Mouse (Mus musculus) layer of hippocampus, adult 11-12 months (tissue): Measurements from ENCODE around the gene Edc3.

Experiments
- DNase-seq: peaks from one replicate; pipeline ENCODE4 v3.0.0; 2022; ENCODE audit warnings: low spot score

Gene Edc3

DNA sequence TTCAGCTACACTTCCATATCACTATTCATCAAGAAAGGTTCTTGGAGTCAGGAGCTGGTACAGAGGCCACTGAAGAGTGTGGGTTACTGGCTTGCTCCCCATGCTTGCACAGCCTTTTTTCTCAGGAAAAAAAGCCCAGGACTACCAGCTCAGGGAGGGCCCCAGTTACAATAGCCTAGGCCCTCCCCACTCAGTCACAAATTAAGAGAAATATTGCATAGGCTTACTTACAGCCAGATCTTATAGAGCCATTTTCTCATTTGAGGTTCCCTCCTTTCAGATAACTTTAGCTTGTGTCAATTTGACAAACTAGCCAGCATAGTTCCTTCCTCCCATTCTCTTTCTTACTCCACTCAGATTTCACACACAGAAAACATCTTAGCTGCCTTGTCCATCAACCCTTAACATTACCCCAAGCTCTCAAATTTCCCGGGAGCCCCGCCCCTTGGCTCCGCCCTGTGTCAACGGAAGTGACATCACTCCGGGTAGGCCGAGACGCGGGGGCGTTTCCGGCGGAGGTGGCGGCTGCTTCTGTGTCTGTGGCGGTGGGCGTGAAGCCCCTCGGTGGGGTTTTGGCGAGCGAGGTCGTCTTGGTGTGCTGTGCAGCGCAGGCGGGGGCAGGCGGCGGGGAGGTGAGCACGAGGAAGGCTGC lies at the start of gene Edc3:
Edc3 (plus strand) TSS at position 473 of the 652 bp plus-strand sequence.
- DNase-seq, result peak; percentile 86

DNA sequence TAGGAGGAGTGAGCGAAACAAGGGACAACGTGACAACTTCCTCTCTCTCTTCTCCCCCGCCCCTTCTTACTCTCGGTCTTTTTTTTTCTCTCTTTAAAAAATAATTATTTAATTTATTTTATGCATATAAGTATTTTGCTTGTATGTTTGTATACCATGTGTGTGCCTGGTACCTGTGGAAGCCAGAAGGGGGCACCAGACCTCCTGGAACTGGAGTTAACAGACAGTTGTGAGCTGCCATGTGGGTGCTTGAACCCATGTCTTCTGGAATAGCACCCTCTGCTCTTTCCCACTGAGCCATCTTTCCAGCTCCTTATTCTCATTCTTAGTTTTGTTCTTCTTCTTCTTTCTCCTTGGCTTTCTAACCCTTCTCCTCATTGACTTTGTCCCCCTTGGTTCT lies 49.4 kb upstream of the Edc3 start:
- no peak for DNase-seq

DNA sequence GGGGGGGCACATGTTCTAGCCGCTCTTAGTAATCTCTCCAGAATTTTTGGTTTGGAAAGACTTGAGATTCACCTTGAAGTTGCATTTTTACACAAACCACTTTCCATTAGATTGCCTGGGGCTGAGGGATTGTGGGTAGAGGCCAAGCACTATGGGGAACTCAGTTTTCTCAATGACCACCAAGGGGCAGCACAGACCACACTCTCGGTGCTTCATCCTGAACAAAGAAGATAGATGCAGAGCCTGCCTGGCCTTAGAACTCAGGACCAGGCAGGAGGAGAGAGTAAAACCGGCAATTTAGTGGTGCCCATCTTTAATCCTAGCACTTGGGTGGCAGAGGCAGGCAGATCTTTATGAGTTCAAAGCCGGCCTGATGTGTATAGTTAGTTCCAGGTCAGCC lies 48.6 kb upstream of the Edc3 start:
- DNase-seq, result peak; percentile 85

DNA sequence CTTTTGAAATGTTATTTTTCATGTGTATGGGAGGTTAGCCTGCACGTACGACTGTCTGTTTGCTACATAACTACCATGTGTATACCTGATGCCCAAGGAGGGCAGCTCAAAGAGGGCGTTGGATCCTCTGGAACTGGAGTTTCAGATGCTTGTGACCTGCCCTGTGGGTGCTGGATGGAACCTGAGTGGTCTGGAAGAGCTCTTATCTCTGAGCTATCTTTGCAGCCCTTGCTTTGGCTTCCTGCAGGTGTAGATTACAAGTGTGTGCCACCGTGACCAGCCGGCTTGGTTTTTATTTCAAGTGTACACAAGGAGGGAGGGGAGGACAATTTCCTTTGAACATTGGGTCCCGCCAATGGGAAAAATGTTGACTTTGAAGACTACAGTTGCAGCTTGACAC lies 47.8 kb upstream of the Edc3 start:
- DNase-seq, result no peak

DNA sequence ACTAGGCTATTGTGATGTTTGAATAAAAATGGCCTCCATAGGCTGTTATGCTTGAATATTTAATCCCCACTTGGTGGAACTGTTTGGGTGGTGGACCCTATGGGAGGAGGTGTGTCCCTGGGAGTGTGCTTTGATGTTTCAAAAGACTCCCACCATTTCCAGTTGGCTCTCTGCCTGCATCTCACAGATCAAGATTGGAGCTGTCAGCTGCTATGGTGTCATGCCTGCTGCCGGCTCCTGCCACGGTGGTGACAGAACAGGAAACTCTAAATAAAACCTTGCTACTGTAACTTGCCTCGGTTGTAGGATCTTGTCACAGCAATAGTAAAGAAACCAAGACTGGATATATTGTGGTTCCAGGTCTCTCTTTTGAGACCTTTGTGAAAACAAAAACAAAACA lies 46.8 kb upstream of the Edc3 start:
- no peak for DNase-seq

DNA sequence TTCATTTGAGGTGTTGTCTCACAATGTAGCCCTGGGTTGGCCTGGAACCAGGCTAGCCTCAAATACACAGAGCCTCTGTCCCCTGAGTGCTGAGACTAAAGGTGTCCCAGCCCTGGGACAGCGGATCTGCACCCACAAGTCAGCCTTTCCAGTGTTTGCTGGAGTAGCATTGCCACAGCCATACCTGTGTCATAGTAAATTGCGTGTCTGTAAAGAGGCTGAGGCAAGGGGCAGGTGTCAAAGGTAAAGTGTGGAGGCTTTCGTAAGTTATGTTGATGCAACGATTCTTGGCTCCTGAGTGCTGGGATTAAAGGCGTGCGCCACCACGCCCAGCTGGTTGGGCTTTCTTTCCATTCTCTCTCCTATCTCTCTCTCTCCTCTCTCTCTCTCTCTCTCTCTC lies 43.7 kb upstream of the Edc3 start:
- DNase-seq, result no peak

DNA sequence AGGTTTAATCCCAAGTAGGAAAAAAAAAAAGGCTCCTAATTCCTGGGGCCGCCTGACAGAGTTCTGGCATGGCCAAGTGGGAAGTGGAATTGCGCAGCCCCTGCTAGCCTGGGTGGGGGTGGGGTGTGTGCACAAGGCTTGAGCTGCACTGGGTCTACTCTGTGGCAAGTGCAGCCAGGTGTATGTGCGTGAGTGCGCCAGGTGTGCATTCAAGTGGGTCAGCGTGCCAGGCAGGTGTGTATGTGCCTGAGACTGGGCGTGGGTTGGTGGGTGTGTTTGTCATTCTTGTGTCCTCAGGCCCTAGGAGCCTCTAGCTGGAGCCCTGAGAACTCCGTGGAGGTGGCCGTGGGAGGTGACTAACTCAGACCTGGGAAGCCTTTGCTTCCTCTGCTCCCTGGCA lies 41.8 kb upstream of the Edc3 start:
- no peak for DNase-seq

DNA sequence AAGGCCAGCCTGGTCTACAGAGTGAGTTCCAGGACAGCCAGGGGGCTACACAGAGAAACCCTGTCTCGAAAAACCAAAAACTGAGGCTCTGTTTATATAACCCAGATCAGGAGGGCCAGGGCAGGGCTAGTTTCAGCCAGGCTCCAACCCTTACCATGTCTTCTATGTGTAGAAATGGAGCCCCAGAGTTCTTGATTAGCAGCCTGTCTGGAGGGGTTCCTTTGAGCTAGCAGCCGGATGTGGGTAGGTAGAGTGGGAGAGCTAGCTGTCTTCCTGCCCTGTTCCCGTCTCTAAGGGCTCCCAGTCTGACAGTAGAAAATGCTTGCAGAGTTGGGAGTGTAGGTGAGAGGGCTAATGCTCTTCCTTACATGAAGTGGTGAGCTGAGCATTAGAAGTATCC lies 41.2 kb upstream of the Edc3 start:
- DNase-seq, result no peak

DNA sequence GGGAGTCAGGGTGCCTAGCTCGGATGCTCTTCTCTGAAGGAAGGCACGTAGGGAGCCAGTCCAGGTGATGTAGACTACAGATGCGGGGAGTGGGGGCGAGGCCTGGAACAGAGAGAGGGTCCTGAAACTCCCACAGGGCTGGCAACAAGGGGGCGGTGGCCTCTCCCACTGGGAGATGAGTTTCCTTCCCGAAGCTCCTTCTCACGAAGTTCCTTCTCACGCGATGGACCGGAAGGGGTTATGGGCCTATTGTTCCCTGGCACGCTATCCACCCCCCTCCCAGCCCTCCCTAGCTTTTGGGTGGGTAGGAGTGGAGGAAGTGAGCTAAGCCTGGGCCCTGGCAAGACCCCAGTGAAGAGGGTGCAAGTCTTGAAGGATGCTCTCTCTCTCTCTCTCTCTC lies 40.5 kb upstream of the Edc3 start:
- no peak for DNase-seq

DNA sequence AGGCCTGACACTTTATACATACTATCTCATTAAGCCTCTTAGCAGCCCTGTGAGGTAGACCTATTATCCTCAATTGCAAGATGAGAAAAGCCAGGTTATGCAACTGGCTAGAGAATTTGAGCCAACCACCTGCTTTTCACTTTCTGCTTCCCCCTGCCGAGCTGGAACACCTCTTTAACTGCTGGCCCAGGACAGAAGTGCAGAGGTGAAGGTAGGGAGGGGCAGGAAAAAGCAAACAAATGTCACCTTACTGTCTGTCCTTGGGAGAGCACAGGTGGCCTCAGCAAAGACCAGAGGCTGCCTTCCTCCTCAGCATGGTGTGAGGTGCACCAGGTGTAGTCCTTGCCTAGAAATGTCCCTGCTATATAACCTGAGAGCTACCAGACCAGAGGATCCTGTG lies 40.1 kb upstream of the Edc3 start:
- no peak for DNase-seq

DNA sequence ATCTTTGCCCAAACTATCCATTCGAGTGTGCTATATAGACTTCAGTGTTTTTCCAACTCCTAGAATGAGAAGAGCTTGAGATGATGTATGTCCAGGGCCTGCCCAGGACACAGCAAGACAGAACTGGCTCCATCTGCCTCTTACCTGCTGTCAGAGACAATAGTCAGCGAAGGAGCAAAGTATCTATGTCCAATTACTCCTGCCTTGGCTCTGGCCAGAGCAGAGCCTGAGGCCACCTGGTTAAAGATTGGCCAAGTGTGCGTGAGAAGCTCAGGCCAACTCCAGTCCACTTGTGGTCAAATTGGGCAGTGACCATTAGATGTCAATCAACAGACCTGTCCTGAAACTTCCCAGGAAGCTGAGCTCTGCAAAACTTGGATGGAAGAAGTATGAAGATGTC lies 38.8 kb upstream of the Edc3 start:
- DNase-seq, result no peak

DNA sequence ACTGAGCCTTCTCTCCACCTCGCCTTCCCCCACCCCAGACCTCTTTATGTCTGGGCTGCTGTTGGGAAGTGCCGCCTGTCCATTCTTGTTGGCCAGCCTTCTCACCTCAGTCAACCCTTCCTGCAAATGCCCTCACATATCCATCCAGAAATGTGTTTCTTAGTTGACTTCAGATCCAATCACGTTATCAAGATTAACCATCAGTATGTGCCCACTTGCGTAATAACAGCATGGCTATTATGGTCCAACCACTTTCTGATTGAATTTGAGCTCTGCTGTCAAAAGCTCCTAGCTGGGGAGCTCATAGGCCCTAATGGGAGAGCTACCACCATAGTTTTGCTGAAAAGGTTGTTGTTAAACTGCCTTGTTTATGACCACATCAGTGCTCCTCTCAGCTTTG lies 37.3 kb upstream of the Edc3 start:
- no peak for DNase-seq

DNA sequence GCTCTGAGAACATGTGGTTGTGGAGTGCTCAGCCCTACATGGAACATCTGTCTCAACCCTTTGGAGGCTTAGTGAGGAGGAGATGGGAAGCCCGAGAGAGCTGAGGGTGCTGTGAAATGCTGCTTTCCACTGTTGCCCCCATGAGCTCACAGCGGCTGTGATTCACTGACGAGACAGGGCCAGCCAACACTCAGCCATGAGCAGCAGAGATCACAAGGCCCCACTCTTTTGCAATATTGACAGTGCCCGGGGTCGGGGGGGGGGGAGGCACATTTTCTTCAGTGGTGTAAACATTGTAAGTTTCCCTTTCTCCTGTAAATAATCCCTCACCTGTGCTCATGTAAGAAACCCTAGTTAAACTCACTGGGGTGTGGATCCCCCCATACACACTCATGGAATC lies 36.8 kb upstream of the Edc3 start:
- no peak for DNase-seq

DNA sequence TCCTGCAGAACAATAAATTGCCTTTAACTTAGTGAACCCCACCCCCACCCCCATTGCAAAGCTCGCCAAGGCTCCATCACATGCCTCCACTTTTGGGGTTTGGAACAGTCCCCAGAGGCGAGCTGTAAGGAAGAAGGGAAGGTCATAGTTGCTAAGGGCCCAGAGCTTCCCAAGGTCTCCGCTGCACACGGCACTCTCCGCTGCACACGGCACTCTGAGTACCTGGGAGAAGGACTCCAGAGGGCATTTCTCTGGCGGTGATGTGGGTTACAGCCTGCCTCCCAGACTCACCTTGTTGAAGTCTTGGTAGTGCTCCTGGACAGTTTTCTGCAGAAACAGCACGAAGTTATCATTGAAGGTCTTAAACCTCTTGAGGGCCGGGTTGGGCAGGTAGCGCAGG lies 26.9 kb upstream of the Edc3 start:
- no peak for DNase-seq

DNA sequence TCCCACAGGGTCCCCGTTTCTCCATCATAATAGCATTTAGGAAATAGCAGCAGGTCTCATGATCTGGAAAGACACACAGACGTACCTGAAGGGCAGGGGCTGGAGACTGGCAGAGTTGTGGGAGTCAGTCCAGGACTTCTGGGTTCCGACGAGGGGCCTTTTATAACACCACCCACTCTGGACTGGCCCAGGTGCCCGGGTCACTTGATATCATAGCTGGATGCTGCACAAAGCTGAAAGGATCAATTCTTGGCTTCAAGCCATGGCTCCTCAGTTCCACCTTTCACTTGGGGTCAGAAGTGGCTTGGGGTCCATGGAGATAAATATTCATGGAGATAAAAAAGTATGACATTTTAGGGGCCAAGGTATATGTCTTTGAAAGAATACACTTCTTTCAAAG lies 24.8 kb upstream of the Edc3 start, which contains the start of gene Cyp1a2:
Cyp1a2 (minus strand) TSS at position 184 of the 400 bp plus-strand sequence.
- no peak for DNase-seq

DNA sequence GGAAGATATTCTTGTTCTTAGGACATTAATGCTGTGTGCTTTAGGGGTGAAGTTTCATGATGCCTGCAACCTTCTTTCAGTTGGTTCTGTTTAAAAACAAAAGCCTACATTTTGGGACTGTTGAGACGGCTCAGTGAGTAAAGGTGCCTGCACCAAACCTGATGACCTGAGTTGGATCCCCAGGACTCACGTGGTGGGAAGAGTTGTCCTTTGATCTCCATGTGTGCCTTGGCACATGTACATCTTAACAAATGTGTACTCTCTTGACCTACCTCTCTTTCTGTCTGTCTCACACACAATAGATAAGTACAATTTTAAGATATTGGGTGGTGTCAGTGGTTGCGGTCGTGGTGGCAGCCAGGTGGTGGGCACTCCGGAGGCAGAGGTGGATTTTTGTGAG lies 22.3 kb upstream of the Edc3 start:
- no peak for DNase-seq

DNA sequence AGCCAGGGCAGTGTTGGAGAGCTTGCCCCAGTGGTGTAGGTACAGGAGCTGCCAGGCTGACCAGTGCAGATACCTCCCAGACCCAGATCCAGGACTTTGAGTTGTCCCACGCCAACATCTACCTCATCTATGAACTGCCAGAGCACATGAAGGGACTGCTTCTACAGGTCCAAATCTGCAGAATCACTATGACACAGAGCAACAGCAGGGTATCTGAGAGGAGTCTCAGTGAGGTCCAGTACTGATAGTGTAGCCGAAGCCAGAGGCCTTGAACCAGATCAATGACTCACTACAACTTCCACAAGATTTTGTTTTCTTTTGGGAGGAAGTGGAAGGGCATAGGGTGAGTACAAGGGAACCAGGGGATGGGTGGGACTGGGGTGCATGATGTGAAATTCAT lies 20.6 kb upstream of the Edc3 start, which contains the start of gene Cyp1a1:
Cyp1a1 (plus strand) TSS at position 178 of the 400 bp plus-strand sequence.
- DNase-seq, result no peak

DNA sequence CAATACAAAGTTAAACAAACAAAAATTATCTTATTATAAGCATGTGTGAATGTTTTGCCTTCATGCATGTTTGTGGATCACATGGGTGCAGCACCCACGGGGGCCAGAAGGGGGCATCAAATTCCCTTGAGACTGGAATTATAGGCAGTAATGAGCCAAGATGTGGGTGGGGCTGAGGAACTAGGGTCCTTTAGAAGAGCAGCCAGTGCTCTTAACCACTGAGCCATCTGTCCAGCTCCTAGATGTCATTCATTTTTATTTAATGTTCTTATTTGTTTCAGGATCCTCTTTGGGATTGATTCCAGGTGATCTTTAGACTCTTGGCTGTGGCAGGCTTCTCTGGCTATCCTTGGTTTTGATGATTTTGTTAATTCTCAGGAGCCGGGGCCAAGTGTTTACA lies 20.2 kb upstream of the Edc3 start:
- DNase-seq, result no peak

DNA sequence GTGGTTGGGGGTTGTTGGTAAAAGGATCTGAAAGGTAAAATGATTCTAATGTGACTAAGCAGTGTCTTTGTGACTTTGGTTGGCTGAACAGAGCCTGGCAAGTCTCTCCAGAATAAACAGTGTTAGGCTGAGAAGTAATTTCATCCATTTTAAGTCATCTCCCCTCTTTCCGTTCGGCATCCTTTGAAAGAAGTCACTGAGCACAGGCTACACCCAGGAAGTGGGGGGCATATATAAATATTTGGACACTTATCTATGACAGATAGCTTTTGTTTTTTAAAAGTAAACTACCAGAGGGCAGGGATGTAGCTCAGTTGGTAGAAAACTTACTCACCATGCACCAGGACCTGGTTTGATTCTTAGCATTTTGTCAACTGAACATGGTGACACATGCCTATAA lies 19.7 kb upstream of the Edc3 start:
- DNase-seq, result no peak

DNA sequence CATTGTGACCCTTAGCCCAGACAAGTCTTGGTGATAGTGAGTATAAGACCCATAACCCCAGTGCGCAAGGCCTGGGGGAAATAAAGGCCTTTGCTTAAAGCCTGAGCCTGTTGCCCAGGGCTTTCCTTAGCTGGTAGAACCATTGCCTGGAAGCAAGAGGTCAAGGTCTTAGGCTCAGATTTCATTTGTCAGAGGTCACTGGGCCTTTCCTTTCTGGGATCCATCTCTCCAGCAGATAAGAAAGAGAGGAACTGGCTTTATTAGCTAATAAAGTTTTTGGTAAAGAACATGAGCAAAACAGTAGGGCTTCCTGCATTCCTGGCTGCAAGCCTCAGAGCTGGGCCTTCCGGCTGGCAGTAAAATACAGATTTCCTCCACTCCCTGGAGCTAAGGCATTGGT lies 14.2 kb upstream of the Edc3 start:
- DNase-seq, result no peak

DNA sequence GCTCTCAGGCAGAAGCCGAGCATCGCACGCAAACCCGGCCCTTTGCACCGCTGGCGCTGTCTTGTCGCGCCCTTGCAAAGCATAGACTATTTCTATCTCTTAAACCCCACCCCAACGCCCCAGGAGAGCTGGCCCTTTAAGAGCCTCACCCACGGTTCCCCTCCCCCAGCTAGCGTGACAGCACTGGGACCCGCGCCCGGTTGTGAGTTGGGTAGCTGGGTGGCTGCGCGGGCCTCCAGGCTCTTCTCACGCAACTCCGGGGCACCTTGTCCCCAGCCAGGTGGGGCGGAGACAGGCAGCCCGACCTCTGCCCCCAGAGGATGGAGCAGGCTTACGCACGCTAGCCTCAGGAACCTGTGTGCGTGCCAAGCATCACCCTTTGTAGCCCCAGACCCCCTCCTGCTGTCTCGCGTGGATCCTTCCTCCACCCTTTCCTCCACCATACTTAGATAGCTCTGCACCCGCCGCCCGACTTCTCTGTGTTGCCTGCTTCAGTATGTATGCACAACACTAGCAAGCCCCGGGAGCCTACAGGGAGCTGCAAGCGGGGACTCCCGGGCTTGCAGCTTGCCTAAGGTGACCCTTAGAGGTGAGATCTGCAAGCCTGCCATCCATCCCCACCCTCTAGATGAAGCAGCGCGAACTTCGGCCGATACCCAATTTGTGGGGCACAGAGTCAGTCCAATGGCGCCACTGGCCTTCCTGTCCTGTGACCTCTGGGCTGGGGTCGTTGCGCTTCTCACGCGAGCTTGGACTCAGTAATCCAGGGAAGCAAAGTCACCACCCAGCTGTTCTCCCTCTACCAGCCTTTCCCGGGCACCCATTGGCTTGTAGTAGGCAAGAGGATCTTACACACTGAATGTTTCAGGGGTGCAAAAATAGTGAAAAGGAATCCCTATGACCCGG lies 11.7 kb upstream of the Edc3 start:
- peak; percentile 74 for DNase-seq

DNA sequence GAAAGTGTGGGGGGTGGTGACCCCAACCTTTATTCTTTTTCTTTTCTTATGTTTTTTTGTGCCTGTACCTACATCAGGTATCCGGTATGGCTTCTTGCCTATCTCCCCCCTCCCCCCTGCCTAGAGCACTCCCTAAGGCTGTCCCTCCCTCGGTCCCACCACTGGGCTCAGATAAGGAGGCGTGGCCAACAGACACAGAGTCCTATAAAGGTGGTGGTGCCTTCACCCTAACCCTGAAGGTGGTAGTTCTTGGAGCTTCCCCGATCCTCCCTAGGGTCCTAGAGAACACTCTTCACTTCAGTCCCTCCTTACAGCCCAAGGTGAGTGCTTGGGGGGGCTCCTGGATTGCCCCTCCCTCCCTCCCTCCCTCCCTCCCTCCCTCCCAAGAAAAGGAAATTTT lies 11.0 kb upstream of the Edc3 start:
- DNase-seq, result no peak

DNA sequence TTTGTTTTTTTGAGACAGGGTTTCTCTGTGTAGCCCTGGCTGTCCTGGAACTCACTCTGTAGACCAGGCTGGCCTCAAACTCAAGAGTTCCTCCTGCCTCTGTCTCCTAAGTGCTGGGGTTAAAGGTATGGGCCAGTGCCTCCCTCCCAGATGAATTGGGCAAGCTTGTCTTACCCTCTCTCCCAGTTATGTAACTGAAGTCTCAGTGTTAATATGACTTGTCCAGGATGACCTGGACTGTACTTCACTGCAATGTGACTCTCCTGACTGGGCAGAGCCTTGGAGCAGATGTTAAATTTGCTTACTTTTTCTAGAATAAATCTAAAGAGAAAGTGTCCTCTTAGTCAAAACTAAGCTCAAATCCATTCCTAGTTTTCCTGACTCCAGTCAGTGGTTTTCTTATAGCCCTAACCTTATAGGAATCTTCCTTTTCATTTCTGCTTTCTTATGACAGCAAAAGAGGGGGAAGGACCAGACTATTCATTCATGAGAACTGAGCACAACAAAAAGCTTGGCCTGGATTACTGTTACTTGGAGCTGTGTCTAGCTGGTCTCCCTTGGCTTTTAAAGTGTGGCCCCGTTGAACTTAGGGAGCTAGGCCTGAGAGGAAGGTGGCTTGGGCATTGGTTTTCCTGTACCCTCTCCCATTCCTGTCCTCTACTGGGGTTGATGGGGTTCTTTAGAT lies 9.7 kb upstream of the Edc3 start:
- DNase-seq, result peak; percentile 18
